Mouse (Mus musculus) urinary bladder, adult 2 months (tissue): ENCODE data around the gene Baiap3. TPM values are rescaled to one million over a fixed set of nuclear protein-coding genes. Genes with fewer than 3 reads are reported as not detected.
A peak's percentile ranks its signal among the peaks of the same experiment; 100 is the strongest.
"Not testable (repeated sequence)": the region's sequence is repeated elsewhere in the genome, so short reads cannot be mapped to it uniquely, and the experiment has no call there.

ENCODE experiments used
- DNase-seq: peaks from one replicate; pipeline ENCODE4 v3.0.0; 2022; ENCODE audit warnings: low spot score
- polyA plus RNA-seq: library from polyadenylated mRNA; depleted of rRNA; stranded (reverse); fragments of >200 nt; gene quantifications from 2 replicates; pipeline ENCODE4 v1.2.3, GENCODE M21; 2012

Baiap3 gene
- polyA plus RNA-seq, 1 experiment: 11.1 TPM

GRCm38 (mm10) chr17:25248033-25248750 lies 8.0 kb downstream of the Baiap3 start:
- no peak for DNase-seq

- DNase-seq: peak; percentile 59
Observed at GRCm38 (mm10) chr17:25244239-25244638, 11.9 kb downstream of the Baiap3 start.

- DNase-seq: no peak
Observed at GRCm38 (mm10) chr17:25243131-25243780, 12.9 kb downstream of the Baiap3 start.

GRCm38 (mm10) chr17:25239695-25240636 lies 16.2 kb downstream of the Baiap3 start, which contains the start of the genes Gnptg and Tsr3:
Gene Gnptg, minus strand, starts transcription at chr17:25240124.
Gene Tsr3, plus strand, starts transcription at chr17:25240170.
- DNase-seq: peak; percentile 65

- DNase-seq: no peak
Observed at GRCm38 (mm10) chr17:25235635-25236034, 20.5 kb downstream of the Baiap3 start.

- not testable (repeated sequence) for DNase-seq
Observed at GRCm38 (mm10) chr17:25231621-25232020, 24.5 kb downstream of the Baiap3 start.

GRCm38 (mm10) chr17:25230700-25231099 lies 25.5 kb downstream of the Baiap3 start:
- DNase-seq: no peak

- DNase-seq: not testable (repeated sequence)
Observed at GRCm38 (mm10) chr17:25230014-25230655, 26.0 kb downstream of the Baiap3 start.

GRCm38 (mm10) chr17:25227991-25228390 lies 28.2 kb downstream of the Baiap3 start:
- no peak for DNase-seq

GRCm38 (mm10) chr17:25225659-25226058 lies 30.5 kb downstream of the Baiap3 start:
- DNase-seq: no peak

GRCm38 (mm10) chr17:25224586-25225222 lies 31.5 kb downstream of the Baiap3 start:
- DNase-seq: no peak

GRCm38 (mm10) chr17:25222951-25223601 lies 33.1 kb downstream of the Baiap3 start:
- DNase-seq: no peak

- not testable (repeated sequence) for DNase-seq
Observed at GRCm38 (mm10) chr17:25222504-25222940, 33.6 kb downstream of the Baiap3 start.

GRCm38 (mm10) chr17:25221821-25222503 lies 34.2 kb downstream of the Baiap3 start:
- DNase-seq: no peak

GRCm38 (mm10) chr17:25220746-25221145 lies 35.4 kb downstream of the Baiap3 start:
- DNase-seq: no peak

- no peak for DNase-seq
Observed at GRCm38 (mm10) chr17:25219492-25220295, 36.5 kb downstream of the Baiap3 start.

GRCm38 (mm10) chr17:25218967-25219366 lies 37.2 kb downstream of the Baiap3 start:
- DNase-seq: no peak

GRCm38 (mm10) chr17:25215431-25215830 lies 40.7 kb downstream of the Baiap3 start:
- no peak for DNase-seq

- no peak for DNase-seq
Observed at GRCm38 (mm10) chr17:25211705-25212104, 44.5 kb downstream of the Baiap3 start.
